Mouse (Mus musculus) kidney, postnatal 4 days (tissue): Measurements from ENCODE around the gene Gm9970.
"Not testable (repeated sequence)": the region's sequence is repeated elsewhere in the genome, so short reads cannot be mapped to it uniquely, and the experiment has no call there.

Experiments used
- DNase-seq, 2 experiments: peaks; one replicate each; pipeline ENCODE4 v3.0.0; 2021; ENCODE audit warnings: mixed read lengths in 2 of 2

The Gm9970 gene

GRCm38 (mm10) chr5:31221304-31221945, 19.6 kb downstream of the Gm9970 start:
- DNase-seq, result peak; percentile 65 to 79

GRCm38 (mm10) chr5:31220448-31221303, 20.4 kb downstream of the Gm9970 start, which contains the start of gene Ppm1g:
Ppm1g (minus strand) TSS chr5:31220687.
- peak; percentile 99 for DNase-seq

- DNase-seq, result peak; percentile 64 to 79
These were observed 21.1 kb downstream of the Gm9970 start for GRCm38 (mm10) chr5:31219911-31220447.

- no peak for DNase-seq
These were observed 21.6 kb downstream of the Gm9970 start for GRCm38 (mm10) chr5:31219474-31219873.

GRCm38 (mm10) chr5:31219070-31219469, 22.0 kb downstream of the Gm9970 start:
- peak; percentile 30 to 41 for DNase-seq

- DNase-seq, result no peak
These were observed 22.7 kb downstream of the Gm9970 start for GRCm38 (mm10) chr5:31218294-31218693.

- DNase-seq, result not testable (repeated sequence)
These were observed 24.5 kb downstream of the Gm9970 start for GRCm38 (mm10) chr5:31216554-31216953.

GRCm38 (mm10) chr5:31204421-31204820, 36.6 kb downstream of the Gm9970 start:
- DNase-seq, result no peak

GRCm38 (mm10) chr5:31203866-31204265, 37.2 kb downstream of the Gm9970 start:
- no peak for DNase-seq

GRCm38 (mm10) chr5:31202933-31203332, 38.1 kb downstream of the Gm9970 start:
- no peak for DNase-seq

- DNase-seq, result peak; percentile 94 to 97
These were observed 39.1 kb downstream of the Gm9970 start, which contains the start of gene Zfp513 for GRCm38 (mm10) chr5:31201742-31202590. Zfp513 (minus strand) TSS chr5:31202303.

GRCm38 (mm10) chr5:31201042-31201741, 39.8 kb downstream of the Gm9970 start:
- no peak for DNase-seq

GRCm38 (mm10) chr5:31200327-31200768, 40.7 kb downstream of the Gm9970 start:
- peak; percentile 37 to 54 for DNase-seq

GRCm38 (mm10) chr5:31199893-31200292, 41.1 kb downstream of the Gm9970 start:
- peak; percentile 56 to 68 for DNase-seq

- no peak for DNase-seq
These were observed 41.6 kb downstream of the Gm9970 start for GRCm38 (mm10) chr5:31199321-31199892.

- no peak for DNase-seq
These were observed 42.3 kb downstream of the Gm9970 start for GRCm38 (mm10) chr5:31198616-31199320.

- DNase-seq, result no peak
These were observed 42.9 kb downstream of the Gm9970 start for GRCm38 (mm10) chr5:31198170-31198569.

GRCm38 (mm10) chr5:31197072-31197471, 44.0 kb downstream of the Gm9970 start:
- DNase-seq, result no peak

GRCm38 (mm10) chr5:31196207-31196606, 44.8 kb downstream of the Gm9970 start:
- DNase-seq, result no peak

- DNase-seq, result no peak
These were observed 45.4 kb downstream of the Gm9970 start for GRCm38 (mm10) chr5:31195671-31196070.
